Mouse (Mus musculus): ENCODE measurements around the gene Mpo.

GRCm38 (mm10) chr11:87814831-87815230 is 21.4 kb downstream of the Mpo start:
- TF ChIP-seq CTCF (IDR thresholded peaks at IDR 0.05; ENCODE audit: low read depth, low read length) (no peak), GATA2 (IDR thresholded peaks at IDR 0.05; ENCODE audit: borderline replicate concordance, low read depth, low read length) (no peak), GATA1 (IDR thresholded peaks at IDR 0.05; ENCODE audit: borderline replicate concordance, low read length) (no peak), TAL1 (conservative IDR thresholded peaks at IDR 0.05; ENCODE audit: low read depth, low read length) (no peak)

Data from G1E (cell line).